Mouse (Mus musculus) urinary bladder, postnatal 10 days (tissue): ENCODE measurements around the gene Ncam2.

Experiments
- DNase-seq: peaks from one replicate; pipeline ENCODE4 v3.0.0; 2022; ENCODE audit warnings: low spot score

Ncam2 gene

DNA sequence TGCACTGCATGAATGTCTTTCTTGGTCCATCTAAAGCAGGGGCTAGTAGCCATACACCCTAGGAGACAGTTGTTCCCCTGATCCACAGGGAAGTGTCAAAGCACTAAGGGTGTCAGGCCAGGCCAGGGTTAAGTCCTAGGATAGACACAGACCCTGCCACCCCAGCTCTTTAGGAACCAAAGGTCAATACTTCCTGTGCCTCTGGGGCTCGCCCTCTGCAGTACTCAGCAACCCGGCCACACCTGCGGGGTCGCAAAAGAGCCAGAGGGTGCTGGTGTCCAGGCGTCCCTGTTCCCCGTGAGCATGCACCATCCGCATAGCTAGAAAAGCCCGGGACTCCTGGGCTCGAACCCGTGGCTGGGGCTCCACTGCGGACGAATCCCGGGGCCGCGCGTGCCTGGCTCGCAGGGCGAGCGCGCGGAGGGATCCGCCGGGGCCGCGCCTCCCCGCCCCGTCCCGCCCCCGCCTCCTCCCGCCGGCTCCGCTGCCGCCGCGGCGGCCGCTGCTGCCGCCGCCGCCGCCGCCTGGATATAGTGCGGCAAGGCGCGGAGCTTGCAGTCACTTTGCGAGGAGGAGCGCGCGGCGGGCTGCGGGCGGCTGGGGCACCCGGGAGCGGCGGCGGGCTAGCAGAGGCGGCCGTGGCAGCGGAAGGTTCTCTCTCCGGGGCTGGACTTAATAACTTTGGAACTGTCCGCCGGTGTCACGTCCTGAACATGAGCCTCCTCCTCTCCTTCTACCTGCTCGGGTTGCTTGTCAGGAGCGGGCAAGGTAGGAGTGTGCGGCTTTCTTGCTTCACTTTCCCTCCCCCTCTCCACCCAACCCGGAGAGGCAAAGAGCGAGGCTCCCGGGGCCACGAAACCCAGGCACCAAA is at the start of gene Ncam2:
Ncam2 (plus strand) TSS at position 497 of the 871 bp plus-strand sequence.
- DNase-seq, result no peak

DNA sequence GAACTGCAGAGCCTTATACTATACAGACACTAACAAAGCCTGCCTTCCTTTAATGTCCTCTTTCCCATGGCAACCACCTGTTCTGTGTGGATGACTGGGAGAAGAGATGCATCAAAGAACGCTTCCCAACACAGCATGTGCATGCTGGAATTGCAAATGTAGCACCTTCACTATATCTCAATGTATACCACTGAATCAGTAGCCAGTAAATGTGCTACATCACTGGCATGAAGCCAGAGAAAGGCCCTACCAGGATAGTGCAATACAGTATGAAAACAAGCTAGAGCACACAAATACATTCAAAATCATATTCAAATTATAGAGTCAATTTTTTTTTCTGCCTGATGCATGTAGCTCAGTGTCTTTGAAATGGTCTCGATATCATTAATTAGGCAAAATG is 29.7 kb upstream of the Ncam2 start:
- DNase-seq, result no peak

DNA sequence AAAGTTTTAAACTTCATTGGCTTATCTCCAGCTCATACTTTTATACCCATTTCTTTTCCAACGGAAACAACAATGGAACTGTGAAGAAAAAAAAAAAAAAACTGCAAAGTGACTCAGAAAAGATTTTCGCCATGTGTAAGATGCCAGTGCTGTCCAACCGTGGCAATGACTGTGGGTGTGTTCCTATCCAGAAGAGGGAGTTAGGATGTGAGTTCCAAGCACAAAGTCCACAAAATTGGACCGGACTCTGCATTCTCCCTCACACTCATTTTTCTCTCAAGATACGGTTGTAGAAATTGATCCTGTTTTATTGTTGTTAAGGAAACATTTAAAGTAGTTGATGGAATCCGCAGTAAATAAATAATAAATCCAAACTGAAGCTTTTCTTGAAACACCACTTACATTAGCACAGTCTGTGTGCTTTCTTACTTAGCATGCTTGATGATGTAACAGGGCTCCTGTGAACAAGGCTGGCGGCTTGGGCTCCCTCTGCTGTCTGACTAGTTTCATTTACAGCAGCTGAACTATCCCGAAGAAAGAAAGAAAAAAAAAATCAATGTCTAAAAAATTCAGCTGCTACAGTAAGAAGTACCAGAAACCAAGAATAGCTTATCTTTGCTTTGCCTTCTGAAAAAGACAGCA is 25.1 kb upstream of the Ncam2 start:
- no peak for DNase-seq

DNA sequence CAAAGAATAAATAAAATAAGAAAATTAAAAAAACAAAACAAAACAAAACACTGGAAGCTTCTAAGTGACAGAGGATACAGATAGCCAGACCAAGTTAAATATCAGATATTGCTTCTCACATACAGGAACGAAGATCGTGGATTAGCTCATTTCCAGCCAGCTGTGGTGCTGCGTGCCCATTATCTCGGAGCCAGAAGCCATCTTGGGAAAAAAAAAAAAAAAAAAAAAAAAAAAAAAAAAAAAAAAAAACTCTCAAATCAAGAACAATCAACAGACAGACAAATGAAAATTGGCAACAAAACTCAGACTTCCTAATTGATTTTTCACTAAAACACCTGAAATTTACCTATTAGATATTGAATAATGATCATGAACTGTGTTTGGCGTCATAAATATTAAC is 20.7 kb upstream of the Ncam2 start:
- no peak for DNase-seq

DNA sequence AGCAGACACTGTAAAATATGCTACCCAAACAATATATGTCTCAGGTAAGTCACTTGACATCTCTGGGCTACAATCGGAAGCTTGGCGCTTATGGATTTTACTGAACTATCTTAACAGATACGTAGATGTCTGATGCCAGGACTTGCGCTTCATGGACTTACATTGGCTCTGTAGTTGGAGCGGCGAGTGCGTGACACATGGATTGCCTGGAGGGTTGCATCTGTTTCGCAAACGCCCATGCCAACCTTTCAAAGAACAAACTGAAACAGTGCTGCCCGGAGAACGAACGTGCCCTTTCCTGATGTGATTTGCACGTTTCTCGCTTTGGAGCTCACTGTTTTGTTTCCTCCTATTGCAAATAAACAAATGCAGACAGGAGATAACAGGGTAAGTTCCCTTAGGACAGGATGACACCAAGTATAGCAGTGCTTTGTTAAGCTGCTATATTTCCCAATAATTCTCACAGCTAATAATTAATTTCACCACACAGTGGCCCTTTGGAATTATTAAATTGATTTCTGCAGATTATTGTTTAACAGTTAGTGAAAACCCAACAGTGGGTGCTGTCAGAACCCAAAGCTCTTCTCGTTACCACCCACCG is 12.8 kb upstream of the Ncam2 start:
- no peak for DNase-seq

DNA sequence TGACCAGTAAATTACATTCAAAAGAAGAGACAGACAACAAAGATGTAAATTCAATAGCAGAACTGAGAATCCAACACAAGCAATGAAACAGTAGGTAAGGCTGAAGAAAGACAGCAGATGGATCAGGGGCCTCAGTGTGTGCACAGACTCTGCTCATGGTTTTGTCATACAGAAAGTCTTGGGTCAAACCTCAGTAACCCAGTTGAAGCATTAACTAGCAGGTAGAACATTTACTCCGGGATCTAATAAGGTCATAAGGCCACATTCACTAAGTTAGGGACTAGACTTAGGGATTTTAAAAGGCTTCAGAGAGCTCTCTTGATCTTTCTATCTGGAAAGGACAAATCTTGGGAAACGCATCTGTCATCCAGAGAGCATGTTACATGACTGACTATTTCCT is 8.9 kb upstream of the Ncam2 start:
- no peak for DNase-seq

DNA sequence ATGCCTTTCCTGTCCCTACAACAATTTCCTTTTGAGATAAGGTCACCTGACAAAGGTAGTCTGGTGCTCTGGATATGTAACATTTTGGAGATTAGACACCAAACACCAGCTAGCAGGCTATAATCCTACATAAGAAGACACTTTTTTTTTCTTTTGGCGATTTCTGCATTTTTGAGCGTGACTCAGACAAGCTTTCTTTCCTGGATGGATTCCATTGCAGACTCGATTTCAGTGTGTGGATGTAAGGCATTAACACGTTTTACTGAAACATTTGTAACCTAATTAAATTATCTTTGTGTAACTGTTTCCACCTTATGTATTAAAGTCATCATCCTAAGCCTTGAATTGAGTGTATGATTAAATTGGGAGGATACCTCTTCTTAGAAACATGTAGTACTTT is 7.9 kb upstream of the Ncam2 start:
- DNase-seq, result no peak

DNA sequence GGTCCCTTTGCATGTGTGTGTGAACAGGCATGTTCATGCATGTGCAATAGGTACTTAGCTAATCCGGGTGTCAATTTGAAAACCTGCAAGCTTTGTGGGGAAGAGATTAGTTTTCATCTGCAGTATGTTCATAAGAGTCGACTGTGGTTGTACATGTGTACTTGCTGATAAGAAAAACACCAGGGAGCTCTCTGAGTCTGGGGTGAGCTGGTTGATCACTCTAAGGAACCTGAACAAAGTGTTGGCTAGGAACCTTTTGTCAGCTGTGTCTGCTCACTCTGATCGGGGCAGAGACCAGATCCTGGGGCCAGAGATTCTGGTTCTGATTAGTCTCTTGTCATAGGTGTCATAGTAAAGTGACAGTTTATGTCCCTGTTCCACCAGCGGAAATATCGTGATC is 1.0 kb upstream of the Ncam2 start:
- no peak for DNase-seq

DNA sequence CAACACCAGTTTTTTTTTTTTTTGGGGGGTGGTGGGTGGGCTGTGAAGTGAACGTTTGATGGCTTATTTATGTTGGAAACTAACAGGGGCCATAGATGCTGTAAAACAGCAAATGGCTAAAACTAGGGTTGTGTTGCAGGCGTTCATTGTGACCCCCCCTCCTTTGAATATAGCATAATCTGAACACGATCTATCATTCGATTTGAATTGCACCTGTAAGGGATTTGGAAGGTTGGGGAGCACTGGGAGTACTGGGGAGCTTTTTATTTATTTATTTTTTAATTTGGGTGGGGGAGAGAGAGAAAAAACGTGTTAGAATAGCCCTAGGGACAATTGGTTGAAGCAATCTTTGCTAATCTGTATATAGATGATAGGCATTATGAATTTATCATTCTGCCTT is 974 bp downstream of the Ncam2 start:
- no peak for DNase-seq

DNA sequence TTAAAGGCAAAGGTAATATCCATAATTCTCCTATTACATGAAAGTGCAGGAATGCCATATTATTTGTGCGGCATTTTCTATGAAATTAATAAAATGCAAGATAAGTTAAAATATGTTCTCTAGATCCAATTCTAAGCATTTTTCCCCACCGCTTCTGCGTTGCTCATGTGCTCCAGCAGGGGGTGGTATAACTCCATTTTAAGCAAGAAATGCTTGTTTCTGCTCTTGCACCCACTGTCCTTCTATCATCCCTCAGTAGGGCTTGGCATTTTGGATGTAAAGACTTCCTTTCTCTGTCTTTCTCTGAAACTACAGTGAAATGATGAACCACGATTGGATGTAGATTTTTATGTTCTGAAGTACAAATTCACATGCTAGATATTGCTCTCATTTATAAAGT is 1.5 kb downstream of the Ncam2 start:
- no peak for DNase-seq

DNA sequence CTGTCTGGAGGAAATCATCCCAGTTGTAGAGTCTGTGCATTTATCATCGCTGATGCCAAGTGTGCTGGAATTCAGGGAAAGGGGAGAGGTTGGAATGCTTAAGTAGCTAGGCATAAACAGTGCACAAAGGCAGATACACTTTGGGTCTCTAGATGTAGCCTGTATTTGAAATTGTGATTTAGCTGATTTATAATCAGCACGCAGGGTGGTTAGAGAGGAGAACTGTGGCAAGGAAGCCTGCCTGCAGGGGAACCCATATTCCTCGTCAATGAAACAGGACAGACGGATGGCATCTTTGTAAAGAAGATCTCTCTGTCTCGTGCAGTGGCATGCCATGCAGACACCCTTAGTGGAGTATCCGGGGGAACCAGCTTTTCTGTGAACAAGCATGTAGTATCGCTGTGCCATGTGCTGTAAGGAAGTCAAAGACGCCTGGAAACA is 2.2 kb downstream of the Ncam2 start:
- no peak for DNase-seq

DNA sequence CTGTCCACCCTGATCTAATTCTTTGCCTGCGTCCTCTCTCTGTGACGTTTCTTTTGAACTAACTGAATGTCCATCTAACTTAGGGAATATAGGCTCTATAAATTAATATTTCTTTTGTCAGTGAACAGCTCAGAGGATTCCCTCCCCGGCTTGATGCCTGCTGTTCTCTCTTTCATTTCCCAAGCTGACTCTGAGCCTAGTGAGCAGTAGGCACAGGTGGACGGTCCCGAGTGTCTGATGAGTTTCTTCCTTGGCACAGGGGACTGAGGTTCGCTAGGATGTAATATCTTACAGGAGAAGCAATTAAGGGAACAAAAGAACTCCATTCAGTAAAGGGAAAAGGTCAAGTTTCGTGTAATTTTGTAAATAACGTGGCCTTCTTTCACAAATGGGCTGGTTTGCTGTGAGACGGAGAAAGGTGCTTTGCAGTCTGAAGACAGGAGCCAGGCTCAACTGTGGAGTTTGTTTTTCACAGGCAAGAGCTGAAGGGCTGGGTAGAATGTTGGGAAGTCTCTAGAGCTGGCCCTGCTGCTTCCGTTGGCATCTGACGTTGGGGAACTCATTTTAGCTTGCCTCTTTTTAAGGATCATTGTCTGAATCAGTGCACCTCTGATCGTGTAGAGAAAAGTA is 4.0 kb downstream of the Ncam2 start:
- no peak for DNase-seq

DNA sequence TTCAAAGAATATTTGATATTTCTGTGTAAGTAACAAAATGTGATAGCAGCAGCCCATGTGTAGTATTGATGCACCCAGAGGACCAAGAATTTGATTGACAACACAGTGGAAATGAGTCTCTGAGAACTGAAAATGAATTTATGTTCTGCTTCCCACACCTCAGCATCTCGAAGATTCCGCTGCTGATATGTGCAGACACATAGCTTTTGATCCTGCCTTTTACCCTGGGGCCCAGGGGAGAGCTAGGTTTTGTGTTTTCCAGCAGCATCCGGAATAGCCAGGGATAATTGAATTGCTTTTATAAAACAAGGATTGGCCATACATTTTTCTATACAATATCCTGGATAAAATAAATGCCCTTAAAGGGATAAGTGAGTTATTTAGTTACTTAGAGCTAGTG is 20.7 kb downstream of the Ncam2 start:
- DNase-seq, result no peak

DNA sequence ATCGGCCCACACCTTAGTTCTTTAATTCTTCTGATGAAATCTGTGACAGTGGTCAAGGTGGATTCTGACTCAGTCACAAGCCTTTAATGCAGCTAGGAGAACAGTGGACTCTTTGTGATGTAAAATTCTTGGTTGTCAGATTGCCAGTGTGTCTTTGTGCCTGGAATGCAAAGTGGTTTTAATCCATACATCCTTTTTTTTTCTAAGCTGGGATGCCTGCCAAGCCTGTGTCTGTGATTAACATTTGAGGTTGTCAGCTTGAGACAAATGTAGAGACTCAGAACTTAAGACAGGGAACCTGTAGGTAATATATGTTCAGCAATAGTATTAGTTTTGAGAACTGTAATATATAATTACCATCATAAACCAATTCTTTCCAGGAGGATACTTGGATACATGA is 23.3 kb downstream of the Ncam2 start:
- no peak for DNase-seq

DNA sequence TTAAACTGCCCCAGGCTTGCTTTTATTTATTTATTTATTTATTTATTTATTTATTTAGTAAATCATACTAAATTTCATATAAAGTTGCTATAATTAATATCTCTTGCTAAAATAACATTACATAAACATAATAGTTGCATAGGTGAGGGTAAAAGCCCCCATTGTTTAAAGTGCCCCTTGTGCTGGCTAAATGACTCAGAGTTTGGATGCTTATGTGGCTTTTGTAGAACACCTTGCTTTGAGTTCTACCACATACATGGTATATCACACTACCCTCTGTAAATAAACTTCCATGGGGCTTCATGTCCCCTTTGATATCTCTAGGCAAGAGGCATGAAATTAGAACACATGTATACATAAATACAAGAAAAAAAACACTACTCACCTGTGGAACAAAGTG is 23.8 kb downstream of the Ncam2 start:
- DNase-seq, result no peak

DNA sequence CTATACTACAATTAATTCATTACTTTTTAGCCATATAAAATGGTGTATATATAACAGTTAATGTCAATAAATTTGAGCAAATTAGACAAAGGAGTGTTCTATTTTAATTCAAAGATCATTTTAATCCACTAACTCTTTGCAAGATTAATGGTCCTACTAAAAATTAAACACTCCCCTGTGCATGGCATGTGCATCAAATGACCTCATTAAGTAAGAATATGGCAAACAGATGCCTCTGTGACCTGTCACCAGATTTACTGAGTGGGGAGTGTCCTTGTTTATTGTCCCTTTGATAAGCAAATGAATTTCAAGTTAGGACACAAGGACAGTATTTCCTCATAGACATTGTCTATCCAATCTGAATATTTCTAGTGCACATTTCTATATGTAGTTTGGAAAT is 54.4 kb downstream of the Ncam2 start:
- DNase-seq, result no peak

DNA sequence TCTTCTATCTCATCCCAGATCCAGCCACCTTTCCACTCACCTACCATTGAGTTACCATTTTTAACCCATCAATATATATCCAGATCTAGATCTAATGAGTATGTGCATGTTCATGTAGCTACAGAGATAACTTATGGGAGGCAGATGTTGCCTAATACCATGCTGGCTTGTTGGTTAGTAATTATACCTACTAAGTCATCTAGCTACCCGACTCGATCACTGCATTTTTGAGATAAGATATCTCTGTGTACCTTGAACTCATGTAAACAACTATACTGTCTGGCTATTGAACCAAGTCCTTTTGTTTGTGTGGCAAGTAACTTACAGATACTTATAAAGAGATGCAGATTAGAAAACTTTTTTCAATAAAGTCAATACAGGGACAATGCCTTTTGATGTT is 59.9 kb downstream of the Ncam2 start:
- DNase-seq, result no peak

DNA sequence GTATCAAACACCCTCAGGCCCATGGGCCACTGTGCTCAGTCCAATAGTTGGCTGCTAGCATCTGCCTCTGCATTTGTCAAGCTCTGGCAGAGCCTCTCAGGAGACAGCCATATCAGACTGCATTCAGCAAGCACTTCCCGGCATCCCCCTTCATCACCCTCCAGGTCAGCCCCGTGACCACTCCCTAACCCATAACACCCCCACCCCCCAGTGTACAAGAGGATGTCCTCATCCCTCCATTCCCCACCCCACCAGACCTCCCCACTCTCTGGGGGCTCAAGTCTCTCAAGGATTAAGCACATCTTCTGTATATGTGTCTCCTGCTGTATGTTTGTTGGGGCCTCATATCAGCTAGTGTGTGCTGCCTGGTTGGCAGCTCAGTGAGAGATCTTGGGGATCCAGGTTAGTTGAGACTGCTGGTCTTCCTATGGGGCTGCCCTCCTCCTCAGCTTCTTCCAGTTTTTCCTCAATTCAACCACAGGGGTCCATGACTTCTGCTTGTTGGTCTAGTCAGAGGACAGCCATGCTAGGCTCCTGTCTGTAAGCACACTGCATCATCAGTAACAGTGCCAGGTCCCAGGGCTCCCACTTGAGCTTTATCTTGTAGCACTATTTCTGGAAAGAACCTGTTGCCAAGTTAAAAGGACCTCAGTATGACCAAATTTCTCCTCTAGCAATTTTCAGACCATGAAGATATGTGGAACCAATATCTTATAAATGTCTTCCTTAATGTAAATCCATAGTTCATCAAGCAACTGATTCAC is 73.3 kb downstream of the Ncam2 start:
- no peak for DNase-seq

DNA sequence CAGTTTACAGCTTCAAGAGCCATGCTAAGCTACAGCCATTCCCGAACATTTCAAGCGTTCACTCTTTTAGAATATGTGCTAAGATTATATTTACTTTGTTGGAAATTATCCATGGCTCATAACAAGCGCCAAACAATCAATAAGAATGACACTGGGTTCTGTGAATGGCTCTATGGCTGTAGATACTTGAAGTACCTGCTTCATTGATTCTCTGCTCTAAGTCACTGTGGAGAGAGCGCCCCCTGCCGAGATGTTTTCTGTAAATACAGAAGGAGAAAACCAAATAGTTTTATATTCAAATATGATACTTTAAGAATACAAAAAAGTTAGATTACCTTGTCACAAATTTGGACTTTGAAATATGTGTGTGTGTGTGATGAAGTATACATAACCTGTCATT is 83.7 kb downstream of the Ncam2 start:
- no peak for DNase-seq

DNA sequence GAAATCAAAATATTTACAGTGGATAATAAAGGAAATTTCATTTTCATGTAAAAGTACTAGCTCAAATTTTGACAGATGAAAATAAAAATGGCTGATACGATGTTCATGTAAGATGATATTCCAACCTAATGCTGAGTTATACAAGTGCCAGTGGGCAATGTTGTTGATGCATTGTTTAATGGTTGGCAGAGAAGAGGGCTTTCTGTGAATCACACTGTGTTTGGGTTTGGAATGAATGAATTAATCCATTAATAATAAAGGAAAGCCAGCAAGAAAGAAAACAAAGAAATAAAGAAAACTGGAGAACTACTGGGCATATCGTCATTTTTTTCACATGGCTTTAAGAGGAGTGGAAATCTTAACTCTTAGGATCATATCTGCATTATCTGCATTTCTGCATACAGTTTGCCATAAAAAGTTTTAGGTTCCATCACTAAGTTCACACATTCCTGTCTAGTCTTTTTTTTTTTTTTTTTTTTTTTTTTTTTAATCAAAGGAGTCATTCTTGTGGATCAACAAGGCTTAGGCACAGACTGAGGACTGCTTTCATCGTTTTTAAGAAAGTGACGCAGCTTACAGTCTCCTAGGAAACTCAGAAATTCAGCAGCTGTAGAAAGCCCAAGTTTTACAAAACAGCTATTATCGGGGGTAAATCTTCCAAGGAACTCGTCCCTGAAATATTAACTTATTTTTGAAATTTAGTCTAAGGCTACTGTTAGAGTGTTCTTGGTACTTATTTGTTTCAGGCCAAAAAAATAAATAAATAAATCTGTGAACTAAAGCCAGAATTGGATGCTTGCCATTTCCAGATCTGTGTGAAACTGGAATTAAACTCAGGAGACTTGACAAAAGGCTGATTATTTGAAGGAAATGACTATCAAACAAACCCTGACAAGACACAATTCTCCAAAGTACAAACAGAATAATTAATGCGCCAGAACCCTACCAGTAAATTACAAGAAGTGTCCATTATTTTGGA is 84.7 kb downstream of the Ncam2 start:
- no peak for DNase-seq

DNA sequence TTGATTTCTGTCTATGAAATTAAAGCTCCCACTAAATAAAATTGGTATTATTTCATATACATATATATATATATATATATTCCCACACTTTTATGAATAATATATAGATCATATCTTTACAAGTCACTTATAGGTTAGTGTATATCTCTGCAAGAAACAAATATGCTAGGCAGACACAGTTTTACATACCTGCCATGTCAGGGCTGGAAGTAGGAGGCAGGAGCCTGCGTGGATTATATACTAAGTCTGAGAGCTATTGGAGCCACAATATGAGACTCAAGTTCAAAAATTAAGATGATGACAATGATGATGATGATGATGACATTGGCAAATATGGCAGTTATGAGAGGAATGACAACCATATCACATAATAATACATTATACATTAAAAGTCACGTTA is 85.4 kb downstream of the Ncam2 start:
- no peak for DNase-seq
